Mouse (Mus musculus) hindbrain, postnatal 0 days (tissue): Measurements from ENCODE around the gene Jmjd1c. TPM values are rescaled to one million over a fixed set of nuclear protein-coding genes. Genes with fewer than 3 reads are reported as not detected.

Source experiments
- ATAC-seq: fragments of 200-750 bp; cut with Nextera tagmentation; 2 replicates; pipeline ENCODE4 v1.8.0; 2017; ENCODE audit warnings: mild to moderate bottlenecking, moderate TSS enrichment, moderate library complexity
- DNase-seq: peaks from one replicate; pipeline ENCODE4 v3.0.0-alpha.2; 2015; ENCODE audit warnings: low spot score
- H3K27ac ChIP-seq: fragments of 300-500 bp; sonication (generic); 2 replicates; pipeline ENCODE4 v1.5.1; 2014; ENCODE audit warnings: mild to moderate bottlenecking
- H3K27me3 ChIP-seq: fragments of 300-500 bp; sonication (generic); 2 replicates; pipeline ENCODE4 v1.6.1; 2014; ENCODE audit warnings: low read length, mixed read lengths; ENCODE audit not compliant: insufficient read depth
- H3K36me3 ChIP-seq: fragments of 300-500 bp; sonication (generic); 2 replicates; pipeline ENCODE4 v1.6.1; 2014; ENCODE audit warnings: low read length, mixed read lengths; ENCODE audit not compliant: insufficient read depth
- H3K4me1 ChIP-seq: fragments of 300-500 bp; sonication (generic); 2 replicates; pipeline ENCODE4 v1.6.1; 2014; ENCODE audit warnings: antibody characterized with exemption, low read length, mixed read lengths; ENCODE audit not compliant: insufficient read depth
- H3K4me2 ChIP-seq: fragments of 300-500 bp; sonication (generic); 2 replicates; pipeline ENCODE4 v1.6.1; 2014; ENCODE audit warnings: low read depth, mild to moderate bottlenecking, low read length, moderate library complexity, mixed read lengths
- H3K4me3 ChIP-seq: fragments of 300-500 bp; sonication (generic); 2 replicates; pipeline ENCODE4 v1.5.1; 2014; ENCODE audit warnings: low read length
- H3K9ac ChIP-seq: fragments of 300-500 bp; sonication (generic); replicated peaks from 2 replicates; pipeline ENCODE4 v1.6.1; 2014; ENCODE audit warnings: mild to moderate bottlenecking, low read length, moderate library complexity, mixed read lengths
- H3K9me3 ChIP-seq: fragments of 300-500 bp; sonication (generic); 2 replicates; pipeline ENCODE4 v1.6.1; 2016; ENCODE audit warnings: low read length, mixed read lengths
- CTCF ChIP-seq: IDR thresholded peaks from 2 replicates; pipeline ENCODE4 v1.5.1; 2016; ENCODE audit warnings: antibody characterized with exemption, control low read depth, low read depth
- WGBS: fragments of 180-500 bp; shearing (Covaris S2); extraction: QIAGEN DNeasy Blood & Tissue Kit; methylation state at CpG from one replicate; pipeline ENCODE4 v1.1.7; 2014; 5-methylcytosine and 5-hydroxymethylcytosine counted together
- polyA plus RNA-seq: library from polyadenylated mRNA; unstranded; fragments of >200 nt; fragmentation: Nextera tagmentation; extraction: Ambion mirVana; gene quantifications from 2 replicates; pipeline ENCODE4 v1.2.1, GENCODE M21; 2015
- total RNA-seq: library from RNA; depleted of rRNA; stranded (reverse); fragments of >200 nt; gene quantifications from 2 replicates; pipeline ENCODE4 v1.2.3, GENCODE M21; 2014

Jmjd1c gene
- total and polyA plus RNA-seq, 2 experiments from 2014 or later: 45.4 to 54.1 TPM

- no peaks in the 10 kb centered on the region for H3K27me3 ChIP-seq
- H3K4me3 ChIP-seq: no peak overlapping the region
- no peaks in the 10 kb centered on the region for H3K36me3 ChIP-seq
- WGBS: 76% methylated on average over 9 of the region's 9 CpGs
- H3K9me3 ChIP-seq: no peaks in the 10 kb centered on the region
- peak overlapping the region; percentile 4; the same call in 1 of the 2 replicates for H3K27ac ChIP-seq
- no peak for ATAC-seq
- H3K9ac ChIP-seq: no peak overlapping the region
- DNase-seq: no peak
- H3K4me1 ChIP-seq: peaks cover 6% of the 10 kb centered on the region
- no peak overlapping the region for H3K4me2 ChIP-seq
- TF ChIP-seq CTCF: no peak
Measured at GRCm38 (mm10) chr10:67052429-67052828, 43.5 kb upstream of the Jmjd1c start.

- ATAC-seq: peak; percentile 80; the same call in 1 of the 2 replicates
- H3K4me1 ChIP-seq: peaks cover 4% of the 10 kb centered on the region; the same call in 1 of the 2 replicates
- H3K36me3 ChIP-seq: no peaks in the 10 kb centered on the region
- H3K27me3 ChIP-seq: no peaks in the 10 kb centered on the region
- 25% methylated on average over 9 of the region's 9 CpGs for WGBS
- peak; percentile 71 for DNase-seq
- no peaks in the 10 kb centered on the region for H3K9me3 ChIP-seq
- H3K27ac ChIP-seq: peak overlapping the region; percentile 4; the same call in 1 of the 2 replicates
- H3K4me2 ChIP-seq: 0 out of 2 replicates have a peak overlapping the region, but pooled peaks have one; percentile 5
- no peak for TF ChIP-seq CTCF
- H3K4me3 ChIP-seq: no peak overlapping the region
- H3K9ac ChIP-seq: no peak overlapping the region
Measured at GRCm38 (mm10) chr10:67053475-67053874, 42.5 kb upstream of the Jmjd1c start.

- no peaks in the 10 kb centered on the region for H3K27me3 ChIP-seq
- peak overlapping the region; percentile 77 for H3K27ac ChIP-seq
- DNase-seq: peak; percentile 42
- WGBS: 50% methylated on average over 17 of the region's 17 CpGs
- 0 out of 2 replicates have a peak overlapping the region, but pooled peaks have one; percentile 3 for H3K4me2 ChIP-seq
- no peaks in the 10 kb centered on the region for H3K36me3 ChIP-seq
- no peak for TF ChIP-seq CTCF
- peaks cover 6% of the 10 kb centered on the region; the same call in 1 of the 2 replicates for H3K4me1 ChIP-seq
- H3K4me3 ChIP-seq: no peak overlapping the region
- H3K9me3 ChIP-seq: no peaks in the 10 kb centered on the region
- ATAC-seq: no peak
- H3K9ac ChIP-seq: no peak overlapping the region
Measured at GRCm38 (mm10) chr10:67055867-67056856, 39.8 kb upstream of the Jmjd1c start.

GRCm38 (mm10) chr10:67057208-67057607, 38.7 kb upstream of the Jmjd1c start:
- Histone ChIP-seq H3K4me2 (no peak overlapping the region), H3K27me3 (no peaks in the 10 kb centered on the region), H3K9ac (no peak overlapping the region), H3K36me3 (no peaks in the 10 kb centered on the region), H3K4me3 (no peak overlapping the region), H3K27ac (no peak overlapping the region; the same call in 1 of the 2 replicates), H3K4me1 (peaks cover 6% of the 10 kb centered on the region; the same call in 1 of the 2 replicates), H3K9me3 (no peaks in the 10 kb centered on the region)
- no peak for TF ChIP-seq CTCF
- DNase-seq (no peak), ATAC-seq (no peak)

GRCm38 (mm10) chr10:67057696-67058095, 38.2 kb upstream of the Jmjd1c start:
- H3K4me1 ChIP-seq: peaks cover 6% of the 10 kb centered on the region; the same call in 1 of the 2 replicates
- DNase-seq (no peak), ATAC-seq (no peak)
- H3K36me3 ChIP-seq: no peaks in the 10 kb centered on the region
- no peak for TF ChIP-seq CTCF
- H3K9ac ChIP-seq: no peak overlapping the region
- H3K27ac ChIP-seq: peak overlapping the region; percentile 69
- H3K27me3 ChIP-seq: no peaks in the 10 kb centered on the region
- WGBS: 79% methylated on average over 6 of the region's 6 CpGs
- H3K9me3 ChIP-seq: no peaks in the 10 kb centered on the region
- H3K4me3 ChIP-seq: no peak overlapping the region
- H3K4me2 ChIP-seq: no peak overlapping the region

GRCm38 (mm10) chr10:67058297-67058696, 37.6 kb upstream of the Jmjd1c start:
- Histone ChIP-seq H3K4me3 (no peak overlapping the region), H3K27ac (peak overlapping the region; percentile 69), H3K9me3 (no peaks in the 10 kb centered on the region), H3K4me2 (no peak overlapping the region), H3K9ac (no peak overlapping the region), H3K27me3 (no peaks in the 10 kb centered on the region), H3K36me3 (no peaks in the 10 kb centered on the region), H3K4me1 (peaks cover 6% of the 10 kb centered on the region; the same call in 1 of the 2 replicates)
- ATAC-seq (peak; percentile 73), DNase-seq (peak; percentile 81)
- TF ChIP-seq CTCF: no peak
- 24% methylated on average over 7 of the region's 7 CpGs for WGBS
